24 mouse cellular contexts compared by ENCODE assay signal in the genomic region with DNA sequence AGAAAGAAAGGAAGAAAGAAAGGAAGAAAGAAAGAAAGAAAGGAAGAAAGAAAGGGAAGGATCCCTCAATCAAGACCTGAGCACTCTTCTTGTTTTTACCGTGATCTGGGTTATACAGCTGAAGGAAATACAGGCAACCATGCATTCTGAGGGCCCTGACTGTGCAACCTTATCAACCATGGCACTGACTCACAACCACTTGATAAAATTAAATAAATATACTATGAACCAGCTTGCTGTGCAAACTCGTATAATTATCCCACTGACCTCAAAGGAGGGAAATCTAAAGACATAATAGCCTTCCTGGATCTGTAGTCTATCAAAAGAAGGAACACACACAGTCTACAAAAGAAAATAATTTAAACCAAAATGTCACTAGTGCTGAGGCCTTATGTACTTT.
"Had no signal": no experiment of that assay in that cellular context is flagged by ENCODE, and none has a peak within 500 bp of the region (broad histone marks: within the 10 kb centered on the region; RNA-seq: fewer than 3 reads in every experiment).

No protein-coding gene starts in this region.

- H3K9ac ChIP-seq: heart, embryonic 13.5 days; heart, embryonic 15.5 days; hindbrain, embryonic 13.5 days; intestine, embryonic 15.5 days; limb, embryonic 12.5 days had no signal

- H3K9me3 ChIP-seq: heart, embryonic 13.5 days; heart, embryonic 15.5 days; hindbrain, embryonic 13.5 days; intestine, embryonic 15.5 days; limb, embryonic 10.5 days; limb, embryonic 12.5 days had no signal

- H3K4me1 ChIP-seq: heart, embryonic 13.5 days; heart, embryonic 15.5 days; hindbrain, embryonic 13.5 days; intestine, embryonic 15.5 days; limb, embryonic 10.5 days; limb, embryonic 12.5 days had no signal

- ATAC-seq: hindbrain, embryonic 16.5 days; inflammation-experienced regulatory T-cells, adult 6 months; intestine, embryonic 15.5 days; intestine, postnatal 0 days had no signal

- H3K36me3 ChIP-seq: heart, embryonic 13.5 days; heart, embryonic 15.5 days; hindbrain, embryonic 13.5 days; intestine, embryonic 15.5 days; limb, embryonic 10.5 days; limb, embryonic 12.5 days had no signal

- DNase-seq: gastrocnemius, postnatal 14 days; gastrocnemius, postnatal 36 days; heart, adult 11 months; heart, adult 2 months; heart, postnatal 14 days; heart, postnatal 36 days; kidney, adult 18-20 months; kidney, adult 8-10 months; kidney, postnatal 10 days; kidney, postnatal 25 days; kidney, postnatal 4 days; liver had no signal

- H3K27me3 ChIP-seq: heart, embryonic 13.5 days; heart, embryonic 15.5 days; hindbrain, embryonic 13.5 days; intestine, embryonic 15.5 days; limb, embryonic 12.5 days had no signal

- H3K4me2 ChIP-seq: heart, embryonic 11.5 days; heart, embryonic 13.5 days; heart, embryonic 15.5 days; hindbrain, embryonic 13.5 days; intestine, embryonic 15.5 days; limb, embryonic 12.5 days had no signal

- H3K27ac ChIP-seq: heart, adult 2 months; heart, embryonic 13.5 days; heart, embryonic 15.5 days; hindbrain, embryonic 13.5 days; intestine, embryonic 15.5 days; layer of hippocampus, adult 2 months; left cerebral cortex, adult 2 months; limb, embryonic 10.5 days; limb, embryonic 12.5 days had no signal

- H3K4me3 ChIP-seq: heart, adult 2 months; heart, embryonic 13.5 days; heart, embryonic 15.5 days; hindbrain, embryonic 13.5 days; intestine, embryonic 15.5 days; layer of hippocampus, adult 2 months; left cerebral cortex, adult 2 months; limb, embryonic 10.5 days; limb, embryonic 12.5 days had no signal
